Mouse (Mus musculus): ENCODE data around the gene Oaf. TPM values are rescaled to one million over a fixed set of nuclear protein-coding genes. Genes with fewer than 3 reads are reported as not detected.
A peak's percentile ranks its signal among the peaks of the same experiment; 100 is the strongest.

Oaf gene
- total RNA-seq, 2 experiments from 2014 or later = 15.2 to 17.9 TPM

DNA sequence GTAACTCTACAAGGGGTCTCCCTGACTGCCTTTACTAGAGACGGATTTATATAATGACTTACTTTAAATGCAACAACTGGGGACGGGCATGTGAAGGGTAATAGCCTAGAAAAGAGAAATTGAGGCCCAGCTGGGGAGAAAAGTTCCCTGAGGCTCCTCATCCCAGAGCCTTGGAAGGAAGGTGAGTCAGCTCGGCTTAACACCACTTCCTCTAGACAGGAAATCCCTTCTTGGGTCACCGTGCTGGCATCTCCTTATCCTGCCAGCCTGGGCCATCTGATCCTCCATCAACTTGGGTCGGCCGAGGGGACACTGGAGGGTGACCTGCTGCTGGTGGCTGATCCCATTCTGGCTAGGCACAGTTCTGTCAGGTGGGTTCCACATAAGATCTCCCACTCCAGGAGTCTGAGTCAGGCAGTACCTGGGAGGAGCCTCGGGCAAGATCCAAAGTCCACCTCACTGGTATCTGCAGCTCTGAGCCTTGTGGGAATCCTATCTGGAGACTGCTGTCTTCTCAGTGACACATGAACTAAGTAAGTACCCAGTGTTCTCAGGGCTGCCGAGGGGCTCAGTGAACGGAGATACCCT, 13.0 kb downstream of the Oaf start:
- no peak for DNase-seq (ENCODE audit: low spot score in 2 of 2)

GRCm38 (mm10) chr9:43225481-43225880, 14.2 kb downstream of the Oaf start:
- no peak for DNase-seq (ENCODE audit: low spot score in 2 of 2)

DNA sequence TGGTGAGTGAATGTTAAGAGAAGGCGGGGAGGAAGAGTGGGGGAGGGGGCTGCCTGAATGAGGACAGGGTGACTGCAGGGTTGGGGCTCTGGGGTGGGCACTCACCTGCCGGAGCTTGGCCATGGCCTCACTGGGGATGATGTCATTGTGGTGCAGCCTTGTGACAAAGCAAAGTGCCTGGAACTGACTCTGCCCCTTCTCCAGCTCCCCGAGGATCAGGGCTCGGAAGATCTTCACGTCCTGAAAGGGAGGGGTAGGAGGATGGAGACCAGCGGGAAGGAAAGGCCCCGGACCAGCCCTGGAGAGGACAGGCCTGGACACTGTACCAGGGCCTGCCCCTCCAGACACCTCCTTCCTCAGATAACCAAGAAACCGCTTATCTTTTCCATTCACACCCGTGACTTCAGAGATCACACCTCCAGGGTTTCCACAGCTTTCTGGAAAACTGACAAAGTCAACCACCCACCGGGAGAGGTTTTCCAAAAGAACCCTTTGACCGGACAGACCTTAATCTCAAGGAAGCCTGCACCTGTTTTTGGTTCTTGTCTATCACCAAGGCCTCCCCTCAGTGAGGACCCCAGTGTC, 14.8 kb downstream of the Oaf start:
- no peak for DNase-seq (ENCODE audit: low spot score in 2 of 2)

DNA sequence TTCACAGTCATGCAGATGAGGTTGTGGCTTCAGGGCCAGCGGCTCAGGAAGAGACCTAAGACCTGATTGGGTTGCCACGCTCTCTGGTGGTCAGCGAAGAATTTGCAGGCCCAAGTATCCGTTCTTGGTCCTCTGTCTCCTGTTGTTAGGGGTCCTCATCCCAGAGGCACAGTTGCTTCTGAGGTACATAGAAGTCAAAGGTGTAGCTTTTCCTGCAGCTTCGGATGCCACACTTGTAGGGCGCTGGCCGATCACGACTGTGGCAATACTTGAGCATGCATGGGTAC, 17.3 kb downstream of the Oaf start:
- no peak for DNase-seq (ENCODE audit: low spot score in 2 of 2)

- peak; percentile 87 to 97 for DNase-seq (ENCODE audit: low spot score in 2 of 2)
These were observed 17.9 kb downstream of the Oaf start for GRCm38 (mm10) chr9:43221643-43222428.

- peak; percentile 39 to 57 for DNase-seq (ENCODE audit: low spot score in 2 of 2)
These were observed 28.8 kb downstream of the Oaf start for GRCm38 (mm10) chr9:43210771-43211450.

- DNase-seq (ENCODE audit: low spot score in 2 of 2) = peak; percentile 30 to 52
These were observed 29.5 kb downstream of the Oaf start, which contains the start of gene Pou2f3 for GRCm38 (mm10) chr9:43210190-43210682. TSS of gene Pou2f3 (minus strand) at chr9:43210369.

DNA sequence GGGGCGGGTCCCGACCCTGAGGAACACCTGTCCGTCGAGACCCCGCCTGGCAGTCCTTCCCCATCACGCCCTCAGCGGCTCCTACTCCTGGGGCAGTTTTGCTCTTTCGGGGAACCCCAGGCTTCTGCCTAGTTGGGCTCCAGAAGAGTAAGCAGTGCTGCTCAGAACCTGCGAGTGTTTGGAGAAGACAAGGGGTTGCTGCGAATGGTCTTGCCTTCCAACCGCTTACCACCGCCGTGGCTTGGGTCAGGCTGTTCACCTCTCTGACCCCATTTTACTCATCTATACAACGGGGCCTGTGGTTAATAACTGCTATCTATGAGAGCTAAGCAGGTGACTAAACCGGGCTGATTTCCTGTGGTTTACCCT, 33.7 kb downstream of the Oaf start:
- DNase-seq (ENCODE audit: low spot score in 2 of 2) = no peak

DNA sequence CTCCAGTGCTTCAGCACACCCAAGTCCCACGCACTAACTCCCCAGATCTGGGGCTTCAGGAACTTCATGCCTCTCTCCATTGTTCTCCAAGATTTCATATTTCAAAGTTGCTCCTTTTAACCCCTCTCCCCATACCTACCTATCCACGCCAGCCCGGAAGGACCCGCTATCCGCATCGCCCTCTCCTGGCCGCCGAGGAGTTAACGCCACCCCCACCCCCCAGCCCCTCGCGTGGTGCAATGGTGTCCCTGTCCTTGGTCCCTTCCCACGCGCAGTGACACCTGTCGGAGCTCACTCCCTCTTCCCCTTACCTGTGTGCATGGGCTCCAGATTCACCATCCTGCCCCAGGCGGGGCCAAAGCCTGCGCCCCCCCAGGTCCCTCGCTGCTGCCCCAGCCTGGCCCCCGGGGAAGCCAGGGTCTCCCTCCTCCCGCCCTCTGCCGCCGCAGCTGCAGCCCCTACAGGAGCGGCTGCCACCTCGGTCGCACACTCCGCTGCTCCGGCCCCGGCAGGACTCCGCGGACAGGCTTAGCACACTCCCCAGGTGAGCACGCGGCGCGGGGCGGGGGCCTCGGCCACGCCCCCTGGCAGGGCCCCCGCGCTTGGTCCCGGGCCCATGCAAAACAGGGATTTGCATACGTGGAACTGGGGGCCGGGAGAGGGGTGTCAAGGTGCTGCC, 34.2 kb downstream of the Oaf start:
- DNase-seq (ENCODE audit: low spot score in 2 of 2) = no peak

- DNase-seq (ENCODE audit: low spot score in 2 of 2) = no peak
These were observed 39.5 kb downstream of the Oaf start for GRCm38 (mm10) chr9:43200212-43200611.

DNA sequence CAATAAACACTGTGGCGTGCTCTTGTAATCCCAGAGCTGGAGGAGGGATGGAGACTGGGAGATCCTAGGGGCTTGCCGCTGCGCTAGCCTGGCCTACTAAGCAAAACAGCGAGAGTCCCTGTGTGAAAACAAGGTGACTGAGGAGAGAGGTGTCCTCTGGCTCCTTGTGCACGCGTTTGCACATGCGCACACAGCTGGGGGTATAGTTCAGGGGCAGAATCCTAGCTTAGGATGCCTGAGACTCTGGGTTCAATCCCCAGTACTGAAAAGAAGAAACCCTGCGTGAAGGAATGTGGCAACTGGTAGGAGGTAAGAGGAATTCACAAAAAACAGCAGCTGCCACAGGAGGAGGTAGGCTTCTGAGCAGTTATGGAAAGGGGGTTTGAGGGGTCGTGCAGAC, 45.7 kb downstream of the Oaf start:
- no peak for DNase-seq (ENCODE audit: low spot score in 2 of 2)

- DNase-seq (ENCODE audit: low spot score in 2 of 2) = no peak
These were observed 48.1 kb downstream of the Oaf start for GRCm38 (mm10) chr9:43191561-43191960.

DNA sequence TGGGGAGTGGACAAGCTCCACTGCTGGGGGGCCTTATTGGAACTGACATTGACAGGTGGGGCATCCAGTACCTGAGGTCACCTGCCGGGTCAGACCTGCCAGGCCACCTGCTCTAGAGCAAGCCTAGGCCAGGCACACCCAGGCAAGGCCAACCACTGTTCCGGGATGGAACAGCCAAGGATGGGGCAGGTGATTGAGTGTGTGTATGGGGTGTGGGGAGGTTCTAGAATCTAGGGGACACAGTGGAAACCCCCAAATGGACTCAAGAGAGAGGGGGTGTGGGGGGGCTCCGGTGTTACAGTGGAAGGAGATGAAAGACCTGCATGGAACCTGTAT, 50.7 kb downstream of the Oaf start:
- DNase-seq (ENCODE audit: low spot score in 2 of 2) = no peak

DNA sequence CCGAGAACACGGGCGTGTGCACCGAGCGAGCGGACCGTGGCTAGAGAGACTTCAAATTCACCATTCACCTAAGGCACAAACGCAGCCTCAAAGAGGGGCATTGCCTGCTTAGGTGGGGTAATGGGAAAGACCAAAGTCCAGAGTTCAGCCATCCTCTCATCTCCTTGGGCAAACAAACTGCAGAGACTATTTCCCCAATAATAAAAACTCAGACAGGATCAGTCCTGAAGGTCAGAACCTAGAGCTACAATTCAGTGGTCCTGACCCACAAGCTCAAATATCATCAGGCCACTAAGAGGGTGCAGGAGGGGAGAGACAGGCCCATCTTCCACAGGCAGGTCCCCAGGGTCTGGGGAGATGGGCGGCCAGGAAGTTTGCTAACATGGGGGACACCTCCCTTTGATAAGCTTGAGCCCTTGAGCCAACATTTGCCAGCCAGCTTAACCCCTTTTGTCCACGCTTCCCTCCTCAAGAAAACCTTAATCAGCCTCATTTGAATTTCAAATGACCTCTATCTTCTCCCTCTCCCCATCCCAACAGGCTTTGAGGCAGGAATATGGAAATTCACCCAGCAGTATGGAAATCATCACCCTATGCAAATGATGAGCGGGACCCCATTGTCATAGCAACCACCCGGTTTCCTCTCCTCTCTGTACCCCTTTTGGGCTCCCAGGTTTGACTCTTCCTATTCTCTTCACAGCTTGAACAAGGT, 51.2 kb downstream of the Oaf start:
- DNase-seq (ENCODE audit: low spot score in 2 of 2) = no peak

DNA sequence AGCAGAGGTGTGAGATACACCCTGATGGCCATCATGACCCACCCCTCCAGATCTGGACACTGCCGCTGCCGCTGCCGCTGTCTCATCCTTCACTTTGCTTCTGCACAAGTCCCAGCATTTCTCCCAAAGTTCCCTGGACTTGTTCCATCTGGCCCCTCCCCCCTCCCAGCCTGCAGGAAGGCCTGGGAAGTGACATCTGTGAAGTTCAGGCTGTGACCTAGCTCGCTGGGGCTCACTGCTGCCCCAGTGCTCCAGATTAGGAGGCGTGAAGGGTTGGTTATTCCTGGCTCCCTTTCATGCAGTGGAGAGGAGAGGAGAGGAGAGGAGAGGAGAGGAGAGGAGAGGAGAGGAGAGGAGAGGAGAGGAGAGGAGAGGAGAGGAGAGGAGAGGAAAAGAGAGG, 60.1 kb downstream of the Oaf start:
- no peak for DNase-seq (ENCODE audit: low spot score in 2 of 2)

DNA sequence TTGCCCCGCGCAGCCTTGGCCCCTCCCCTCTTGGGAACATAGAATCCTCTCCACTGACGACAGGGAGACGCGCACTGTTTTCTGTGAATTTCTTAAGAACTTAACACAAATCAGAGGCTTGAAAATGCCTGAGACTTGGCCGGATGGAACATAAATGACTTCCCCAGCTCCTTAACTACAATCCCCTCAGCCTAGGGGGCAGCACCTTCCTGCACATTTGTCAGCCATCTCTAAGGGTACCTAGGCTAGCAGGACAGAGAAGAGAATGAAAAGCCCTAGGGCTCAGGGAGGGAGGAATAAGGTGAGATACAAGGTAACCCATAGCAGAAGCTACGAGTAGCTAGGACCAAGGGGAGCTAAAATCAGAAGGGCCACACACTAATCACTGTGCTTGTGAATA, 61.5 kb downstream of the Oaf start:
- no peak for DNase-seq (ENCODE audit: low spot score in 2 of 2)

Other genes starting within 250 kb of the Oaf start
- gene Arhgef12, start 132.7 kb downstream of the Oaf start, total RNA-seq (2021) = 100 to 1,000 TPM; 144 to 145 TPM
- gene Tmem136, start 123.3 kb downstream of the Oaf start, total RNA-seq (2021) = 10 to 100 TPM; 15.9 to 20.7 TPM
- under 1 TPM; 0.21 to 0.37 TPM for gene Pou2f3, start 29.5 kb downstream of the Oaf start, total RNA-seq (2021)
- gene Trim29, start 70.9 kb upstream of the Oaf start, total RNA-seq (2021) = under 1 TPM in 1 of 2 experiments, not detected in 1; 0.30 TPM